Mouse (Mus musculus): Measurements from ENCODE around the gene Ankrd33b.

Gene Ankrd33b

DNA sequence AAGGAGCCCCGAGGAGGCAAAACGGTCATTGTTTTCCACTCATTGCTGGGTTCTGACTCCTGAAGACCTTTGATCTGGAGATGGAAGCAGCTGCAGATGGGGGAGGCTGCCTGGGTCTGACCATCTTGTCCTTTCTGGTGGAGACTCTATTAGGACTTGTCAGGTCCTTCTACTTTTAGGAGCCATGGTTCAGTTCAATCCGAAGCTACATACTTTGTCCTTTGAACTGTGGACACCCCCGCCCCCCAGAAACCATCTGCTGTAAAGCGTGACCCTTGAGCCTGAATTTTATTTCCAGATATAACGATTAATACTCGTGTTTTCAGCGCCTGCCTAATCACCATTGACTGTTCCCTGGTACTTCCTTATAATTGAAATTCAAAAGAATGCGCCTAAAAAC, 105.2 kb downstream of the Ankrd33b start:
- no peak for DNase-seq

DNA sequence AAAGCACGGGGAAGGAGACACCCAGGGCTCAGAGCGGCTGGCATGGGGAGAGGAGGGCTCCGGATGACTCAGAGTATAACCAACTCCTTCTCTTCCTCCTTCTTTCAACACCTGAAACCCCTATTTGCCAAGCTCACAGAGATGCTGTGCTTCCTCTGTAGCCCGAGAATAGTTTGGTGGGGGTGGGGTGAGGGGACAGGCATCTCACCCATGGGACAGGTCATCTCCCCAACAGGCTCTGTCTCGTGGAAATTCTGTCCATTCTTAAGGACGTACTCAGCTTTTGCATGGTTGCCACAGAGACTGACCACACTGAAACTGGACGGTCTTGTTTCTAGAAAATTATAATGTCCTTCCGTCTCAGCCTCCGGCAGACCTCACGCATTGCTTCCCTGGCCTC, 106.4 kb downstream of the Ankrd33b start:
- DNase-seq, result no peak

GRCm38 (mm10) chr15:31258693-31259439, 108.7 kb downstream of the Ankrd33b start:
- DNase-seq, result no peak

GRCm38 (mm10) chr15:31258029-31258692, 109.4 kb downstream of the Ankrd33b start:
- DNase-seq, result no peak

DNA sequence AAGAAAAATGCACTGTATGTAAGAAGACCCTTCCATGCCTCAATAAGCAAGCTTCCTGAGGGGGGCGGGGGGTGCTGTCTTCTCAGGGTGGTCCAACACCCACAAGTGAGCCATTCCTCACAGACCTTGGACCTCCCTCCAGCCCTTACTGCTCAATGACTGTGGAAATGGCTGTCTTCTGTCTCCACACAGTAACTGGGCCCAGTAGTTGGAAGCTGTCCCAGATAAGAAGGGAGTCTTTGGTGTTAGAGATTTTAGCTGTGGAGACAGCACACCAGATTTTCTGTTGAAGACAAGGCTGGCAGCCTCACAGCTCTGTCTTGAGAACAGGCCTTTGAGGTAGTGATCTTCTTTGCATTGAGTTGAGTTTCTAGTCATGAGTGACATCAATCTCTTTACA, 110.2 kb downstream of the Ankrd33b start:
- no peak for DNase-seq

DNA sequence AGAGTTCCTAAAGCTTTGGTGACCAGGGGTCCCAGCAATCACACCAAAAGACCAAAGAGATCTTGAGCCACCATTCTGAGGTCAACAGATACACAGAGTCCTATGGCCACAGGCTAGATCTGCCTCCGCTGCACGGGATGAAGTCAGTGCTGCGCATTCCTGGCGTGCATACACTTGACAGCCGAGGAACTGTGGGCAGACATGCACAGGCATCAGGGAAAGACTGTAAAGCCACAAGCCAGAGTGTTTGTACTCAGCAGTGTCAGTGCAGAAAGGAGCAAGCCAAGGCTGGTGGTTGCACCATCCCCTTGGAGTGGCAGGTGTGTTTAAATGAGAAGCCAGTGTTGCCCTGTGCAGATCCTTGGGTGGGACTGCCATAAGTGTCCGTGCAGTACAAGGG, 111.8 kb downstream of the Ankrd33b start:
- DNase-seq, result no peak

DNA sequence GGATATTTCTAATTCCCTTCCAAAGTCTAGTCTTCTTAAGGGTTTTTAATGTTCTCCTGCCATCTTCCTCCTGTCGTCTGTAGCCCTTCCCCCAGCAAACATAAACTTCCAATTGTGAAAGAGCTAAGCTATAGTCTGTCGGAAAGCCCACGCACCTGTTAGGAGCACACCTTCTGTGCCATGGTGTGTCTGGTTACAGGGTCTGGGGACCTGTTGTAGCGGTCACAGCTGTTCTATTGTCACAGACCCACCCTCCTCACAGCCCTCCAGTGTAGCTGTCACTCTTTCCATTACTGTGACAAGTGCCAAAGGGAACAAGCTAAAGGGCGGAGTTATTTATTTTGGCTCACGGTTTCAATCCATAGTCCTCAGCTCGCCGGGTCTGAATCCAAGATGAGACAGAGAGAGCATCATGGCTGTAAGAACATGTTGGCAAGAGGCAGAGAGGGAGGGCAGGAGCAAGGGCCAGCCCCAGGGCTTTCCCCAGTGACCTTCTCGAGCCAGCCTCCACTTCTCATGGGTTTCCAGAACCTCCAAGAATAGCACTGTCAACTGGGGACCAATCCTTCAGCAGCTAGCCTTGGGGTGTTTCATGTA, 112.5 kb downstream of the Ankrd33b start:
- no peak for DNase-seq

GRCm38 (mm10) chr15:31253963-31254362, 113.6 kb downstream of the Ankrd33b start:
- no peak for DNase-seq

DNA sequence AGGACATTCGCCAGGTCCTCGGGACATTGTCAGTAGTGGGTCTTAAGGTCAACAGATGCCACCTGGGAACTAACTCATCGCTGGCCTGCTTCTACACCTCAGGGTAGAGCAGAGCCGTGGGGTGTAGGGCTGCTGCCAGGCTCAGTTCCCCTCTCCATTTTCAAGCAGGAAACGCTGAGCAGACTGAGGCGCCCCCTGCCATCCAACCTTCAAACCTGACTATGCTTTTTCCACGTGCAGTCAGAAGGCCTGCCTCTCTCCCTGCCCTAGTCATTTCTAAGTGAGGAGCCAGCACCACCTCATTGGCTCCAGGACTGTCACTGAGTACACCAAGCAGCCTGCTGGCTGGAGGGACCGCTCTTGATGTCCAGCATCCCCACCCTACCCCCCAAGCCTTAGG, 114.1 kb downstream of the Ankrd33b start:
- no peak for DNase-seq

- no peak for DNase-seq
Observed at GRCm38 (mm10) chr15:31252590-31253311, 114.8 kb downstream of the Ankrd33b start.

DNA sequence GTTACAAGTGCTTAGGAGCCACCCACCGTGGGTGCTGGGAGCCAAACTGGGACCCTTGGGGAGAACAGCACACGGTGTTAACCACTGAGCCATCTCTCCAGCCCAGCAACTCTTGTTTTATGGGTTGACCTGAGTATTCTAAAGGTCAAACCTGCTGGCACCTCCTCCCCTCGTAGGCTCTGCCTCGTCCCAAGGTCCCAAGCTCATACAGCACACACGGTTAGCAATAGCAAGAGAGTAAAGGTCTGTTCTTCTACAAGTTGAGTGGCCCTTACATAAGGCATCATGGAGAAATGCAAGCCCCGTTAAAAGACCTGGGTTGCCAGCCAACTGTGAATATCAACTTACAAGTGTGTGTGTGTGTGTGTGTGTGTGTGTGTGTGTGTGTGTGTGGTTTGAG, 116.3 kb downstream of the Ankrd33b start:
- DNase-seq, result no peak

- DNase-seq, result no peak
Observed at GRCm38 (mm10) chr15:31250676-31251075, 116.8 kb downstream of the Ankrd33b start.

DNA sequence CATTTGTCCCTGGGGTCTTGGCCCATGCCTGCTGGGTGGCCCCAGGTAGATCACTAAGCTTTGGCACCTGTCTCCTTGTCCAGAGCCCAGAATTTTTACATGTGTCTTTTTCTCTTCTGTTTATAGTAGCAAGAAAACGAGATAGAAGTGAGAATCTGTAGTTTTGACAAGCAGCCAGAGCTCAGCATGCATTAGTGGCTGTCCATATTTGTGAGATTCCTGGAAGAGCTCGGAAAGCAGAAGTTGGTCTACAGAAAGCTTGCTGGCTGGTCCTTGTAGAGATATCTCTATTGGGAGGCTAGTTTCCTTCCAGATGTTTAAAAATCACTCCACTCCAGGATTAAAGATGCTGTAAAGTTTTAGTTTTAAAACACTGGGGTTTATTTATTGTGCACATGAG, 117.5 kb downstream of the Ankrd33b start:
- no peak for DNase-seq

GRCm38 (mm10) chr15:31248882-31249281, 118.6 kb downstream of the Ankrd33b start:
- DNase-seq, result no peak

DNA sequence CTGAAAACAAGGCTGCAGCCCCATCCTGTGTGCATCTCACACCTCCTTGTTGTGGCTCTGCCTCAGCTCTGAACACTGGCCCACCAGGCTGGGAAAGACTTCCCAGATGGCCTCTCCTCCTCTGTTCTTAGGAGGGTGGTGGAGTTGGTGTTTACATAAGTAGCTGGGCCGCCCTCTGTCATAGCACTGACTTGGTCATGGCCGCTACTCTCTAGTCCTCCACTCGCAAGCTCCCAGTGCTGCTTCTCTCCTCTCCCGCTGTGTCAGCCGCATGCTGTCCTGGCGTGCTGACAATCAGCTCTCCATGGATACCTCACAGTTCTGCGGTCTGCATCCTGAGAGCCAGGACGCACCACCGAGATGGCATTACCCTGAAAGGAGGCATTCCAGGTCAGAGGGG, 120.5 kb downstream of the Ankrd33b start:
- DNase-seq, result no peak

DNA sequence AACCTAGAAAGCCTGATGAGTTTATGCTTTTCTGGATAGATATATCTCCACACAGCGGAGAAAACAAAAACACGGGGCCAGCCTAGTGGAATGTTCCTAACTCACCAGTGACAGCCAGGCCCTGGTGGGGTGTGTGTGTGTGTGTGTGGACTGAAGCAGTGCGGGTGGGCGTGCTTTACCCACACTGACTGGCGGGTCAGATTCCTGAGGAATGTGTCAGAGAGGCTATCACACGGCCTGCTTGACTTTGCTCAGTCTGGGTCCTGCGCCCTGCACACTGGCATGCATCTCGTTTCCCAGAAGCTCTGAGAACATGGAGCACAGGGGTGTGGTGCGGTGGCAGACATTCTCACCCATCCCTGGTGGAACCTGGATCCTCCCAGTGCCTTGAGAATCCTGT, 121.6 kb downstream of the Ankrd33b start:
- no peak for DNase-seq

DNA sequence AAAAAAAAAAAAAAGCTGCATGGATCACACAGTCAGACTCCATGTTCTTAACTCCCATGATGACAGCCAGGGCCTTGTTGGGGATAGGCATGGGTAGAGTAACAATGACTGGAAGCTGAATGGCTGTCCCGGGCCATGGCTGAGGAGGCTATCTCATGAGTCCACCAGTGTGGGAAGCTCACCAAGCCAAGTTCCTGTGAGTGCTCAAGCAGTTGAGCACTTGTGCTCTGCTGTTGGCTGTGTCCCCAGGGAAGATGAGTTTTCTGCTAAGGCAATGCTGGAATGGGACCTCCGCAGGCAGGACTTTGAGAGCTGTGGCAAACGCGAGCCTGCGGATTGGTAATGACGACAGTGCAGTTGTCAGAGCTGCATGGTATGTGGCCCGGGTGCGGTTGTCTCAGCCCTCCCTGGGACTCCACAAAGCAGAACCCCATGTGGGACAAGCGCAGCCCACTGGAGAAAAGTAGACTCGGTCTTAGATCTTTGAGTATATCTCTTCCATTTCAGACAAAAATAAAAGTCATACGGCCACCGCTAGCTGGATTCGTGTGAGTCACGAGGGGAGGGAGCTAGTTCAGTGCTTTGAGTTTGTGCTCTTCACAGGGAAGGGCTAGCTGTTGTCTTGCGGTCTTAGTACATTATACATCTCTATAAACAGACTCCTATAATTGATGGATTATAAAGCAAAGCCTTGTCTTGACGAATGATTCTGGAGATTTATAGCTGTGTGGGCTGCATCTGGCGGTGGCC, 122.7 kb downstream of the Ankrd33b start:
- no peak for DNase-seq

DNA sequence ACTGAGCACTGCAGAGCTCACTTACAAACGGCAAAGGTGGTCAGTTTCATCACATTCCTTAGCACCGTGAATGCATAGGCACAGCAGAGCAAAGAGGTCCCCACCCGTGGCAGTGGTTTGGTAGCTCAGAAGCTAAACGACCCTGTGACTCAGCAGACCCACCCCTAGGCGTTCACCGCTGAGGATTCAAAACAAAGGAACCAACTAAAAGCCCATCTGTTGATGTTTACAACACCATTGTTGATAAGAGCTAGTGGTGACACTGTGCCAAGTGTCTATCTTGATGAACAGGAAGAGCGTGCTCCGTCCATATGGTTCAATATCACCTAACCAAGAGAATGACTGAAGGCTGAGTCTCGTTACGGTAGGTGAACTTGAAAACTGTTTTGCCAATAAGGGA, 124.3 kb downstream of the Ankrd33b start:
- DNase-seq, result no peak
